Mouse (Mus musculus) liver, postnatal 0 days (tissue): ENCODE data around the gene Cadm2.

Source experiments
- CTCF ChIP-seq: sonication (generic); IDR thresholded peaks from 2 replicates; pipeline ENCODE4 v1.5.1; 2016; ENCODE audit warnings: antibody characterized with exemption, low read depth
- EP300 ChIP-seq: IDR thresholded peaks from 2 replicates; pipeline ENCODE4 v1.6.1; 2016; ENCODE audit warnings: antibody characterized with exemption, low read depth, mild to moderate bottlenecking

- TF ChIP-seq CTCF (no peak), EP300 (no peak)
Measured at GRCm38 (mm10) chr16:66901801-66902200, 718.9 kb downstream of the Cadm2 start.
